Mouse (Mus musculus) left cerebral cortex, adult 6 months (tissue): ENCODE measurements around the gene Rdh16f1. TPM values are rescaled to one million over a fixed set of nuclear protein-coding genes. Genes with fewer than 3 reads are reported as not detected.

Experiments used
- long read RNA-seq, 2 experiments: library from polyadenylated mRNA; unstranded; transcript quantifications; one replicate each; pipeline ENCODE4 v2.0.0; 2019 to 2020
- polyA plus RNA-seq: library from polyadenylated mRNA; unstranded; fragments of <200 nt; fragmentation: Nextera tagmentation; gene quantifications from 2 replicates; pipeline ENCODE4 v1.2.3, GENCODE M21; 2021

The Rdh16f1 gene
- not detected in 2 replicates for polyA plus RNA-seq
- long read RNA-seq, experiment 1 = 0 reads
- long read RNA-seq, experiment 2, partial matches to known transcripts = 0 of 1 reads
- long read RNA-seq, experiment 2, other reads (novel, unspliced or antisense) = 1 of 1 reads

DNA sequence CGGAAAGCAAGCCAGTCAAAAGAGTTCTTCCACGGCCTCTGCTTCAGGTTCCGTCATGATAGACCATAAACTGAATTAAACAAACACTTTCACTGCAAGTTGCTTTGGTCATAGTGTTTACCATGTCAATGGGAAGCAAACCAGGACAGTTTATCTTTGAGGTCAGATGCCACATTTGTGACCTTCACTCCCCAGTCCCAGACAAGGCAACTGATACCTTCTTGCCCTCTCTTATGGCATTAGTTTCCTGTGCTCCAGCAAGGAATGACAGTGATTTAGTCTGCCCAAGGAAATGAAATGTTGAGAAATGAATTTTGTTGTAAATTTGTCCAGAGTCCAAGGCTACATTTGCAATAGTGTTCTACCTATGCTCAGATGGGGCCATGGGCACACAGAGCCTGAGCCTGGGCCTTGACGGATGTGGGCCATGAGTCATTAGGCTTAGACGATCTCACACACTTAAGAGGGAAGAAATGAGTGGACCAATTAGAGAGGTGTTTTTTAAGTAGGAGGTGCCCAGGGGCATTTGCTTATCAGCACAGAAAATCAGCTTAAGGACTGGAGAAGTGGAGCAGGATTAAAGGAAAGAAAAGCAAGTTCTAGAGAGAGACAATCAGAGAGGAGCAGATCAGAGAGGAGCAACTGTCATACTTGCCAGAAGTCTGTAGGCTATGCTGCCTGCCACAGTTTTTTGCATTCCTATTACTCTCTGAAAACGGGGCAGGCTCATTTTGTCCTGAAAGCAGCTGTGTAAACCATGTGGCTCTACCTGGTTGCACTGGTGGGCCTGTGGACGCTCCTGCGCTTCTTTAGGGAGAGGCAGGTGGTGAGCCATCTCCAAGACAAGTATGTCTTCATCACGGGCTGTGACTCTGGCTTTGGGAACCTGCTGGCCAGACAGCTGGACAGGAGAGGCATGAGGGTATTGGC lies at the start of gene Rdh16f1, which contains the start of gene Rdh1:
Gene Rdh16f1 (plus strand): TSS at position 607 of the 930 bp plus-strand sequence.
Gene Rdh1 (plus strand): TSS at position 541 of the 930 bp plus-strand sequence.

GRCm38 (mm10) chr10:127724178-127724577 lies 35.4 kb upstream of the Rdh16f1 start, which contains the start of gene Tac2:
Gene Tac2 (plus strand): TSS chr10:127724478.

GRCm38 (mm10) chr10:127739083-127739660 lies 20.4 kb upstream of the Rdh16f1 start, which contains the start of gene Zbtb39:
Gene Zbtb39 (plus strand): TSS chr10:127739538.

GRCm38 (mm10) chr10:127751548-127751947 lies 8.0 kb upstream of the Rdh16f1 start, which contains the start of gene Gpr182:
Gene Gpr182 (minus strand): TSS chr10:127751732.

GRCm38 (mm10) chr10:127776011-127776410 lies 16.4 kb downstream of the Rdh16f1 start, which contains the start of gene Rdh9:
Gene Rdh9 (plus strand): TSS chr10:127776386.

GRCm38 (mm10) chr10:127800891-127801290 lies 41.3 kb downstream of the Rdh16f1 start, which contains the start of gene Rdh16:
Gene Rdh16 (plus strand): TSS chr10:127801152.

Other genes starting within 250 kb of the Rdh16f1 start
- gene Ndufa4l2, start 244.8 kb upstream of the Rdh16f1 start, polyA plus RNA-seq = 3.7 and 3.8 TPM in 2 replicates
- 15.4 and 17.6 TPM in 2 replicates for gene Shmt2, start 237.3 kb upstream of the Rdh16f1 start, polyA plus RNA-seq
- 1.0 and 3.2 TPM in 2 replicates for gene Nxph4, start 225.2 kb upstream of the Rdh16f1 start, polyA plus RNA-seq
- 19.7 and 38.3 TPM in 2 replicates for gene Lrp1, start 138.6 kb upstream of the Rdh16f1 start, polyA plus RNA-seq
- gene Stat6, start 116.8 kb upstream of the Rdh16f1 start, polyA plus RNA-seq = 4.6 and 4.7 TPM in 2 replicates
- gene Nemp1, start 92.9 kb upstream of the Rdh16f1 start, polyA plus RNA-seq = 3.9 and 4.3 TPM in 2 replicates
- 5.4 and 11.3 TPM in 2 replicates for gene Nab2, start 91.2 kb upstream of the Rdh16f1 start, polyA plus RNA-seq
- gene Myo1a, start 54.6 kb upstream of the Rdh16f1 start, polyA plus RNA-seq = not detected in 2 replicates
- 21.2 and 22.5 TPM in 2 replicates for gene Tac2, start 35.3 kb upstream of the Rdh16f1 start, polyA plus RNA-seq
- 0.71 and 0.93 TPM in 2 replicates for gene Zbtb39, start 20.2 kb upstream of the Rdh16f1 start, polyA plus RNA-seq
- gene Gpr182, start 8.1 kb upstream of the Rdh16f1 start, polyA plus RNA-seq = 0.47 and 0.53 TPM in 2 replicates
- not detected in 2 replicates for gene Rdh1, start 66 bp upstream of the Rdh16f1 start, polyA plus RNA-seq
- 0.15 and 0.16 TPM in 2 replicates for gene Rdh9, start 16.6 kb downstream of the Rdh16f1 start, polyA plus RNA-seq
- gene Rdh16, start 41.4 kb downstream of the Rdh16f1 start, polyA plus RNA-seq = not detected in 2 replicates
- gene Rdh19, start 90.1 kb downstream of the Rdh16f1 start, polyA plus RNA-seq = not detected in 2 replicates
- gene Rdh16f2, start 106.7 kb downstream of the Rdh16f1 start, polyA plus RNA-seq = not detected in 2 replicates
- not detected in 2 replicates for gene Rdh7, start 129.0 kb downstream of the Rdh16f1 start, polyA plus RNA-seq
- 0.05 TPM in 1 of 2 replicates, not detected in the other for gene Sdr9c7, start 138.7 kb downstream of the Rdh16f1 start, polyA plus RNA-seq
- gene Hsd17b6, start 247.8 kb downstream of the Rdh16f1 start, polyA plus RNA-seq = not detected in 2 replicates